In genomic region chr14:57982450-57982849, GRCm38 (mm10) we compare ENCODE assay signal across 14 mouse cellular contexts. TPM values are rescaled to one million over a fixed set of nuclear protein-coding genes. Genes with fewer than 3 reads are reported as not detected.
DNase-seq lines count a peak whose midpoint lies in the region; ATAC-seq and TF ChIP-seq lines count a peak whose summit lies in the region.
"Had no signal": no experiment of that assay in that cellular context is flagged by ENCODE, and none has a peak within 500 bp of the region (broad histone marks: within the 10 kb centered on the region; RNA-seq: fewer than 3 reads in every experiment).

No protein-coding gene starts in this region.

- WGBS in kidney, postnatal 0 days, result 29% methylated on average over 7 of the region's 7 CpGs
- 11% methylated on average over 7 of the region's 7 CpGs for WGBS in limb, embryonic 13.5 days
- WGBS in neural tube, embryonic 13.5 days, result 13% methylated on average over 7 of the region's 7 CpGs

- H3K9me3 ChIP-seq in kidney, postnatal 0 days (replicated peaks; ENCODE audit: low read length), result no peaks in the 10 kb centered on the region
- H3K9me3 ChIP-seq in limb, embryonic 13.5 days, result peaks cover 3% of the 10 kb centered on the region; the same call in 1 of the 2 replicates
- H3K9me3 ChIP-seq in neural tube, embryonic 13.5 days, result peaks cover 3% of the 10 kb centered on the region; the same call in 1 of the 2 replicates
- H3K9me3 ChIP-seq: G1E; liver, embryonic 12.5 days; stomach, embryonic 15.5 days had no signal

- no peak for DNase-seq in gastrocnemius, adult 2 months
- DNase-seq in gastrocnemius, postnatal 14 days, result no peak
- no peak for DNase-seq in kidney, postnatal 0 days (ENCODE audit: low spot score)
- DNase-seq in kidney, postnatal 14 days, result no peak
- no peak for DNase-seq in frontal cortex, postnatal 10 days (ENCODE audit: low spot score in 2 of 2)
- DNase-seq: adrenal gland, postnatal 36 days had no signal

- H3K4me1 ChIP-seq in kidney, postnatal 0 days (replicated peaks; ENCODE audit: insufficient read depth, low read length), result peaks cover 23% of the 10 kb centered on the region; the same call in 1 of the 2 replicates
- H3K4me1 ChIP-seq in limb, embryonic 13.5 days, result peaks cover 50% of the 10 kb centered on the region
- peaks cover 17% of the 10 kb centered on the region for H3K4me1 ChIP-seq in neural tube, embryonic 13.5 days (replicated peaks)
- H3K4me1 ChIP-seq: liver, embryonic 12.5 days had no signal

- TF ChIP-seq CTCF in gastrocnemius, adult 2 months (IDR thresholded peaks at IDR 0.05), result no peak
- TF ChIP-seq CTCF in kidney, postnatal 0 days (IDR thresholded peaks at IDR 0.05; ENCODE audit: low read depth), result no peak

- peak overlapping the region; percentile 69; the same call in 1 of the 2 replicates for H3K27ac ChIP-seq in gastrocnemius, adult 2 months
- H3K27ac ChIP-seq in kidney, postnatal 0 days, result no peak overlapping the region
- H3K27ac ChIP-seq in limb, embryonic 13.5 days, result peak overlapping the region; percentile 58; the same call in 1 of the 2 replicates
- H3K27ac ChIP-seq in neural tube, embryonic 13.5 days (replicated peaks), result peak overlapping the region; percentile 63; the same call in 1 of the 2 replicates
- H3K27ac ChIP-seq: liver, embryonic 12.5 days; stomach, embryonic 15.5 days had no signal

- intact Hi-C loops in gastrocnemius, adult 2 months (cut with DNase I), result no loop called here
- intact Hi-C loops in gastrocnemius, postnatal 14 days (cut with DNase I; ENCODE audit: low total_unique reads), result no loop called here

- ATAC-seq in kidney, postnatal 0 days (replicated peaks; ENCODE audit: low FRiP score, low read depth), result no peak
- no peak for ATAC-seq in limb, embryonic 13.5 days (ENCODE audit: low FRiP score, low read depth)
- no peak for ATAC-seq in neural tube, embryonic 13.5 days (ENCODE audit: low read depth)
- ATAC-seq in granulocyte monocyte progenitor cell, adult 5-6 weeks (replicated peaks; ENCODE audit: poor library complexity, severe bottlenecking), result no peak
- ATAC-seq: inflammation-experienced regulatory T-cells, adult 6 months; liver, embryonic 12.5 days; lung, postnatal 0 days had no signal

- H3K27me3 ChIP-seq in kidney, postnatal 0 days (ENCODE audit: insufficient read depth, low read length), result no peaks in the 10 kb centered on the region
- no peaks in the 10 kb centered on the region for H3K27me3 ChIP-seq in limb, embryonic 13.5 days
- H3K27me3 ChIP-seq in neural tube, embryonic 13.5 days, result no peaks in the 10 kb centered on the region
- H3K27me3 ChIP-seq: liver, embryonic 12.5 days; stomach, embryonic 15.5 days had no signal

- no peak overlapping the region for H3K9ac ChIP-seq in kidney, postnatal 0 days (ENCODE audit: low read depth, low read length)
- H3K9ac ChIP-seq in limb, embryonic 13.5 days, result no peak overlapping the region
- peak overlapping the region; percentile 61 for H3K9ac ChIP-seq in neural tube, embryonic 13.5 days
- H3K9ac ChIP-seq: liver, embryonic 12.5 days; stomach, embryonic 15.5 days had no signal

- no peaks in the 10 kb centered on the region for H3K36me3 ChIP-seq in kidney, postnatal 0 days (ENCODE audit: insufficient read depth, low read length)
- H3K36me3 ChIP-seq in limb, embryonic 13.5 days, result peaks cover 4% of the 10 kb centered on the region; the same call in 1 of the 2 replicates
- H3K36me3 ChIP-seq in neural tube, embryonic 13.5 days, result peaks cover 6% of the 10 kb centered on the region
- H3K36me3 ChIP-seq: G1E; liver, embryonic 12.5 days; stomach, embryonic 15.5 days had no signal

- peak overlapping the region; percentile 42; the same call in 1 of the 2 replicates for H3K4me3 ChIP-seq in gastrocnemius, adult 2 months
- H3K4me3 ChIP-seq in kidney, postnatal 0 days (replicated peaks; ENCODE audit: low read depth, low read length), result no peak overlapping the region
- no peak overlapping the region for H3K4me3 ChIP-seq in limb, embryonic 13.5 days
- H3K4me3 ChIP-seq in neural tube, embryonic 13.5 days, result no peak overlapping the region
- H3K4me3 ChIP-seq: liver, embryonic 12.5 days; stomach, embryonic 15.5 days had no signal

- H3K4me2 ChIP-seq in kidney, postnatal 0 days (ENCODE audit: low read length), result peak overlapping the region; percentile 23; the same call in 1 of the 2 replicates
- H3K4me2 ChIP-seq in limb, embryonic 13.5 days (replicated peaks), result peak overlapping the region; percentile 50
- H3K4me2 ChIP-seq in neural tube, embryonic 13.5 days, result peak overlapping the region; percentile 43
- H3K4me2 ChIP-seq: liver, embryonic 12.5 days; stomach, embryonic 15.5 days had no signal

RNA-seq across cellular contexts. Expression of gene Micu2, which starts 16.6 kb away (rescaled TPM):
- 10 to 100 TPM; 29.1 to 45.9 TPM for total RNA-seq in gastrocnemius, adult 2 months (2021)
- 10 to 100 TPM; 40.7 to 42.1 TPM for total RNA-seq in gastrocnemius, postnatal 14 days (2021)
- polyA plus RNA-seq in kidney, postnatal 0 days (2015; fragmentation: Nextera tagmentation; extraction: Ambion mirVana), result 84.4 and 87.0 TPM in 2 replicates
- 93.8 and 100.0 TPM in 2 replicates for polyA plus RNA-seq in limb, embryonic 13.5 days (2015; fragmentation: Nextera tagmentation; extraction: Ambion mirVana)
- polyA plus RNA-seq in neural tube, embryonic 13.5 days (2015; fragmentation: Nextera tagmentation; extraction: Ambion mirVana), result 67.0 and 71.3 TPM in 2 replicates
- total RNA-seq in granulocyte monocyte progenitor cell, adult 5-6 weeks (2014; fragmentation: Nextera tagmentation), result 27.6 and 38.3 TPM in 2 replicates
- 70.8 and 72.5 TPM in 2 replicates for total RNA-seq in granulocyte monocyte progenitor cell, adult 5-6 weeks (2017)
